Mouse (Mus musculus) heart, embryonic 13.5 days (tissue): ENCODE data around the gene Rbbp5. TPM values are rescaled to one million over a fixed set of nuclear protein-coding genes. Genes with fewer than 3 reads are reported as not detected.
"Not testable (repeated sequence)": the region's sequence is repeated elsewhere in the genome, so short reads cannot be mapped to it uniquely, and the experiment has no call there.

Experiments
- ATAC-seq: fragments of 200-750 bp; cut with Nextera tagmentation; 2 replicates; pipeline ENCODE4 v1.8.0; 2017; ENCODE audit warnings: moderate TSS enrichment; ENCODE audit not compliant: insufficient number of reproducible peaks, low FRiP score, low TSS enrichment; ENCODE audit errors: extremely low read depth
- H3K27ac ChIP-seq: fragments of 300-500 bp; sonication (generic); replicated peaks from 2 replicates; pipeline ENCODE4 v1.5.1; 2015; ENCODE audit warnings: moderate library complexity, mild to moderate bottlenecking, inconsistent platforms
- H3K27me3 ChIP-seq: fragments of 300-500 bp; sonication (generic); replicated peaks from 2 replicates; pipeline ENCODE4 v1.6.1; 2015; ENCODE audit warnings: mild to moderate bottlenecking, inconsistent platforms
- H3K36me3 ChIP-seq: fragments of 300-500 bp; sonication (generic); 2 replicates; pipeline ENCODE4 v1.6.1; 2015; ENCODE audit warnings: mild to moderate bottlenecking, inconsistent platforms
- H3K4me1 ChIP-seq: fragments of 300-500 bp; sonication (generic); 2 replicates; pipeline ENCODE4 v1.6.1; 2015; ENCODE audit warnings: inconsistent platforms
- H3K4me2 ChIP-seq: fragments of 300-500 bp; sonication (generic); 2 replicates; pipeline ENCODE4 v1.6.1; 2015; ENCODE audit warnings: inconsistent platforms, mild to moderate bottlenecking, moderate library complexity
- H3K4me3 ChIP-seq: fragments of 300-500 bp; sonication (generic); 2 replicates; pipeline ENCODE4 v1.5.1; 2015; ENCODE audit warnings: moderate library complexity, mild to moderate bottlenecking, inconsistent platforms
- H3K9ac ChIP-seq: fragments of 300-500 bp; sonication (generic); 2 replicates; pipeline ENCODE4 v1.6.1; 2015; ENCODE audit warnings: inconsistent platforms, mild to moderate bottlenecking, moderate library complexity
- H3K9me3 ChIP-seq: fragments of 300-500 bp; sonication (generic); 2 replicates; pipeline ENCODE4 v1.6.1; 2016; ENCODE audit warnings: inconsistent platforms
- WGBS: fragments of 180-500 bp; shearing (Covaris S2); methylation state at CpG from one replicate; pipeline ENCODE4 v1.1.7; 2015; ENCODE audit warnings: mixed read lengths; 5-methylcytosine and 5-hydroxymethylcytosine counted together
- polyA plus RNA-seq: library from polyadenylated mRNA; unstranded; fragments of >200 nt; fragmentation: Nextera tagmentation; extraction: Ambion mirVana; gene quantifications from 2 replicates; pipeline ENCODE4 v1.2.1, GENCODE M21; 2015

The Rbbp5 gene
- polyA plus RNA-seq, 1 experiment from 2014 or later: 24.5 TPM

- H3K36me3 ChIP-seq: peaks cover 30% of the 10 kb centered on the region
- H3K4me1 ChIP-seq: peaks cover 14% of the 10 kb centered on the region
- peak overlapping the region; percentile 48 for H3K27ac ChIP-seq
- H3K9ac ChIP-seq: no peak overlapping the region
- no peak for ATAC-seq
- H3K4me3 ChIP-seq: no peak overlapping the region
- no peak overlapping the region for H3K4me2 ChIP-seq
- H3K27me3 ChIP-seq: no peaks in the 10 kb centered on the region
- H3K9me3 ChIP-seq: no peaks in the 10 kb centered on the region
These were observed 8.2 kb upstream of the Rbbp5 start for GRCm38 (mm10) chr1:132468926-132469325.

GRCm38 (mm10) chr1:132469519-132469918, 7.6 kb upstream of the Rbbp5 start:
- Histone ChIP-seq H3K36me3 (peaks cover 24% of the 10 kb centered on the region), H3K9me3 (no peaks in the 10 kb centered on the region), H3K4me3 (no peak overlapping the region), H3K4me2 (no peak overlapping the region), H3K27me3 (no peaks in the 10 kb centered on the region), H3K9ac (no peak overlapping the region), H3K27ac (peak overlapping the region; percentile 48), H3K4me1 (peaks cover 14% of the 10 kb centered on the region)
- no peak for ATAC-seq
- WGBS: 91% methylated on average over 7 of the region's 7 CpGs

GRCm38 (mm10) chr1:132470031-132470430, 7.1 kb upstream of the Rbbp5 start:
- Histone ChIP-seq H3K4me1 (peaks cover 17% of the 10 kb centered on the region), H3K36me3 (peaks cover 19% of the 10 kb centered on the region)
- not testable (repeated sequence) for H3K9ac ChIP-seq, H3K4me2 ChIP-seq, ATAC-seq, H3K9me3 ChIP-seq, H3K4me3 ChIP-seq, H3K27ac ChIP-seq, H3K27me3 ChIP-seq
- 86% methylated on average over 1 of the region's 1 CpGs for WGBS

GRCm38 (mm10) chr1:132471032-132471431, 6.1 kb upstream of the Rbbp5 start:
- Histone ChIP-seq H3K36me3 (peaks cover 10% of the 10 kb centered on the region), H3K27me3 (no peaks in the 10 kb centered on the region), H3K9ac (no peak overlapping the region), H3K27ac (no peak overlapping the region), H3K4me1 (peaks cover 24% of the 10 kb centered on the region), H3K4me2 (no peak overlapping the region), H3K9me3 (no peaks in the 10 kb centered on the region), H3K4me3 (no peak overlapping the region)
- WGBS: 86% methylated on average over 2 of the region's 2 CpGs
- ATAC-seq: no peak

GRCm38 (mm10) chr1:132471499-132471898, 5.7 kb upstream of the Rbbp5 start:
- Histone ChIP-seq H3K4me1 (peaks cover 28% of the 10 kb centered on the region), H3K27me3 (no peaks in the 10 kb centered on the region), H3K9me3 (no peaks in the 10 kb centered on the region), H3K4me3 (no peak overlapping the region), H3K27ac (no peak overlapping the region), H3K4me2 (no peak overlapping the region), H3K36me3 (peaks cover 7% of the 10 kb centered on the region), H3K9ac (no peak overlapping the region)
- no peak for ATAC-seq
- 78% methylated on average over 5 of the region's 5 CpGs for WGBS

GRCm38 (mm10) chr1:132472537-132472936, 4.6 kb upstream of the Rbbp5 start:
- Histone ChIP-seq H3K4me1 (peaks cover 28% of the 10 kb centered on the region), H3K9me3 (no peaks in the 10 kb centered on the region), H3K9ac (no peak overlapping the region), H3K27ac (no peak overlapping the region), H3K27me3 (no peaks in the 10 kb centered on the region), H3K4me2 (no peak overlapping the region), H3K4me3 (no peak overlapping the region), H3K36me3 (no peaks in the 10 kb centered on the region)
- ATAC-seq: no peak
- 49% methylated on average over 5 of the region's 5 CpGs for WGBS

GRCm38 (mm10) chr1:132474496-132474895, 2.7 kb upstream of the Rbbp5 start:
- WGBS: 81% methylated on average over 1 of the region's 1 CpGs
- no peak overlapping the region for H3K4me3 ChIP-seq
- H3K9ac ChIP-seq: no peak overlapping the region
- H3K4me1 ChIP-seq: peaks cover 32% of the 10 kb centered on the region
- no peak for ATAC-seq
- H3K27ac ChIP-seq: no peak overlapping the region
- H3K4me2 ChIP-seq: no peak overlapping the region
- H3K27me3 ChIP-seq: no peaks in the 10 kb centered on the region
- no peaks in the 10 kb centered on the region for H3K9me3 ChIP-seq
- H3K36me3 ChIP-seq: no peaks in the 10 kb centered on the region

GRCm38 (mm10) chr1:132476575-132476927, 614 bp upstream of the Rbbp5 start:
- Histone ChIP-seq H3K36me3 (no peaks in the 10 kb centered on the region), H3K9ac (peak overlapping the region; percentile 88), H3K4me2 (peak overlapping the region; percentile 92), H3K27ac (peak overlapping the region; percentile 68), H3K27me3 (no peaks in the 10 kb centered on the region), H3K4me1 (peaks cover 35% of the 10 kb centered on the region), H3K4me3 (peak overlapping the region; percentile 75), H3K9me3 (no peaks in the 10 kb centered on the region)
- ATAC-seq: no peak
- WGBS: 5% methylated on average over 9 of the region's 9 CpGs

- WGBS: 89% methylated on average over 1 of the region's 1 CpGs
- H3K27ac ChIP-seq: no peak overlapping the region
- H3K4me3 ChIP-seq: no peak overlapping the region
- peak overlapping the region; percentile 44; the same call in 1 of the 2 replicates for H3K9ac ChIP-seq
- no peaks in the 10 kb centered on the region for H3K9me3 ChIP-seq
- no peaks in the 10 kb centered on the region for H3K36me3 ChIP-seq
- peaks cover 35% of the 10 kb centered on the region for H3K4me1 ChIP-seq
- H3K27me3 ChIP-seq: no peaks in the 10 kb centered on the region
- no peak overlapping the region for H3K4me2 ChIP-seq
- ATAC-seq: no peak
These were observed 2.3 kb downstream of the Rbbp5 start for GRCm38 (mm10) chr1:132479438-132479837.

- Histone ChIP-seq H3K4me1 (peaks cover 21% of the 10 kb centered on the region), H3K27me3 (no peaks in the 10 kb centered on the region), H3K9me3 (no peaks in the 10 kb centered on the region), H3K4me3 (no peak overlapping the region), H3K4me2 (no peak overlapping the region), H3K36me3 (peaks cover 20% of the 10 kb centered on the region), H3K9ac (no peak overlapping the region), H3K27ac (no peak overlapping the region)
- 91% methylated on average over 2 of the region's 2 CpGs for WGBS
- no peak for ATAC-seq
These were observed 4.5 kb downstream of the Rbbp5 start for GRCm38 (mm10) chr1:132481619-132482018.

- H3K4me1 ChIP-seq: peaks cover 15% of the 10 kb centered on the region
- 88% methylated on average over 3 of the region's 3 CpGs for WGBS
- no peak overlapping the region for H3K4me2 ChIP-seq
- H3K27ac ChIP-seq: no peak overlapping the region
- H3K27me3 ChIP-seq: no peaks in the 10 kb centered on the region
- no peak overlapping the region for H3K4me3 ChIP-seq
- ATAC-seq: no peak
- peaks cover 34% of the 10 kb centered on the region for H3K36me3 ChIP-seq
- H3K9ac ChIP-seq: no peak overlapping the region
- H3K9me3 ChIP-seq: no peaks in the 10 kb centered on the region
These were observed 6.1 kb downstream of the Rbbp5 start for GRCm38 (mm10) chr1:132483234-132483633.

- Histone ChIP-seq H3K4me2 (no peak overlapping the region), H3K36me3 (peaks cover 39% of the 10 kb centered on the region), H3K27me3 (no peaks in the 10 kb centered on the region), H3K27ac (no peak overlapping the region), H3K9ac (no peak overlapping the region), H3K9me3 (no peaks in the 10 kb centered on the region), H3K4me1 (peaks cover 10% of the 10 kb centered on the region), H3K4me3 (no peak overlapping the region)
- WGBS: 89% methylated on average over 6 of the region's 6 CpGs
- no peak for ATAC-seq
These were observed 6.6 kb downstream of the Rbbp5 start for GRCm38 (mm10) chr1:132483759-132484158.
